Mouse (Mus musculus) ES-E14 (cell line): ENCODE data around the gene Tirap. TPM values are rescaled to one million over a fixed set of nuclear protein-coding genes. Genes with fewer than 3 reads are reported as not detected.

Source experiments
- DNase-seq: peaks from one replicate; pipeline ENCODE4 v3.0.0-alpha.2; 2013; ENCODE audit warnings: low read depth, low spot score
- H3K27ac ChIP-seq: 2 replicates; pipeline ENCODE4 v1.5.1; 2012; ENCODE audit warnings: low read depth, mild to moderate bottlenecking, low read length, moderate library complexity, mixed read lengths; ENCODE audit not compliant: poor library complexity, insufficient read depth, severe bottlenecking
- H3K36me3 ChIP-seq: 2 replicates; pipeline ENCODE4 v1.6.1; 2012; ENCODE audit warnings: mild to moderate bottlenecking, low read length, moderate library complexity, mixed read lengths; ENCODE audit not compliant: control insufficient read depth, poor library complexity, insufficient read depth, severe bottlenecking
- H3K4me1 ChIP-seq, 2 experiments: fragments of 150-350 bp in 1 of 2; sonication (generic) in 1 of 2; 2 replicates each; pipeline ENCODE4 v1.6.1; 2012; ENCODE audit warnings: low read length in 2 of 2, mild to moderate bottlenecking in 1 of 2, mixed read lengths in 1 of 2; ENCODE audit not compliant: control insufficient read depth in 2 of 2, insufficient read depth in 2 of 2, poor library complexity in 1 of 2
- H3K4me3 ChIP-seq, 2 experiments: fragments of 150-350 bp in 1 of 2; sonication (generic) in 1 of 2; 2 replicates each; pipeline ENCODE4 v1.5.1; 2012; ENCODE audit warnings: low read length in 2 of 2, low read depth in 1 of 2, mild to moderate bottlenecking in 1 of 2, mixed read lengths in 1 of 2; ENCODE audit not compliant: insufficient read depth in 1 of 2, poor library complexity in 1 of 2, severe bottlenecking in 1 of 2
- H3K9ac ChIP-seq: 2 replicates; pipeline ENCODE4 v1.6.1; 2012; ENCODE audit warnings: low read depth, mild to moderate bottlenecking, low read length, mixed read lengths; ENCODE audit not compliant: poor library complexity, insufficient read depth, severe bottlenecking
- H3K9me3 ChIP-seq: fragments of 150-350 bp; sonication (generic); 2 replicates; pipeline ENCODE4 v1.6.1; 2012; ENCODE audit warnings: low read depth, mild to moderate bottlenecking, low read length; ENCODE audit not compliant: control insufficient read depth, insufficient read depth
- CHD2 ChIP-seq: IDR thresholded peaks from 2 replicates; pipeline ENCODE4 v1.6.1; 2014; ENCODE audit warnings: mild to moderate bottlenecking, low read depth, low read length, inconsistent platforms
- HCFC1 ChIP-seq: IDR thresholded peaks from 2 replicates; pipeline ENCODE4 v1.6.1; 2012; ENCODE audit warnings: low read length, inconsistent platforms, borderline replicate concordance; ENCODE audit not compliant: insufficient read depth
- MAFK ChIP-seq: IDR thresholded peaks from 2 replicates; pipeline ENCODE4 v1.6.1; 2014; ENCODE audit warnings: mild to moderate bottlenecking, low read depth, low read length, inconsistent platforms; ENCODE audit not compliant: insufficient read depth
- ZC3H11A ChIP-seq: IDR thresholded peaks from 2 replicates; pipeline ENCODE4 v1.6.1; 2012; ENCODE audit warnings: low read depth, mild to moderate bottlenecking, inconsistent platforms, low read length, borderline replicate concordance
- ZNF384 ChIP-seq: IDR thresholded peaks from 2 replicates; pipeline ENCODE4 v1.6.1; 2012; ENCODE audit warnings: low read depth, low read length, inconsistent platforms
- in situ Hi-C, 2 experiments: fragments of 600-800 bp; cut with MboI; formaldehyde crosslinking; loops; one replicate each; pipeline ENCODE4 v1.15.1; 2025; ENCODE audit warnings: low sequenced_read_pairs in 2 of 2, inconsistent platforms in 1 of 2; ENCODE audit not compliant: unreplicated experiment in 2 of 2
- total RNA-seq: library from RNA; depleted of rRNA; stranded (reverse); fragments of 300-350 nt; gene quantifications from 2 replicates; pipeline ENCODE4 v1.2.3, GENCODE M21; 2012

Gene Tirap
- total RNA-seq, 1 experiment, result 6.1 TPM

DNA sequence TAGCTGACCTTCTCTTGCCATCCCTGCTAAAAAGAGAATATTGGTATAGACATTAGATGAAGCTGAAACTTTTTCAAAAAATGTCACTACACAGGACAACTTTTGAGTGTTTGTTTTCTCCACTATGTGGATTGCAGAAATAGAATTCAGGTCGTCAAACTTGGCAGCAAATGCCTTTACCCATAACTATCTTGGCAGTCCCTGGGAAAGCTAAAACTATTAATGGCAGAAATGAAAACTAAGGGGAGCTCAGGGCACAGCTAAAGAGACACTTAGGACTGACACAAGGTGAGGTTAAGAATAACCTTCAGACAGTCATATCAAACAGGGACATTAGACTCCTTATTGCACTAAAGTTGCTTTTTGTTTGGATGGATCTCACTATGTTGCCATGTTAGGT lies 17.9 kb upstream of the Tirap start:
- no peak overlapping the region for H3K9ac ChIP-seq
- H3K4me3 ChIP-seq, result no peak overlapping the region
- no peaks in the 10 kb centered on the region for H3K4me1 ChIP-seq
- no peaks in the 10 kb centered on the region for H3K9me3 ChIP-seq
- no peak for DNase-seq
- in situ Hi-C loops, result no loop called here
- H3K27ac ChIP-seq, result no peak overlapping the region
- H3K36me3 ChIP-seq, result peaks cover 31% of the 10 kb centered on the region
- TF ChIP-seq CHD2 (no peak), ZC3H11A (no peak)

DNA sequence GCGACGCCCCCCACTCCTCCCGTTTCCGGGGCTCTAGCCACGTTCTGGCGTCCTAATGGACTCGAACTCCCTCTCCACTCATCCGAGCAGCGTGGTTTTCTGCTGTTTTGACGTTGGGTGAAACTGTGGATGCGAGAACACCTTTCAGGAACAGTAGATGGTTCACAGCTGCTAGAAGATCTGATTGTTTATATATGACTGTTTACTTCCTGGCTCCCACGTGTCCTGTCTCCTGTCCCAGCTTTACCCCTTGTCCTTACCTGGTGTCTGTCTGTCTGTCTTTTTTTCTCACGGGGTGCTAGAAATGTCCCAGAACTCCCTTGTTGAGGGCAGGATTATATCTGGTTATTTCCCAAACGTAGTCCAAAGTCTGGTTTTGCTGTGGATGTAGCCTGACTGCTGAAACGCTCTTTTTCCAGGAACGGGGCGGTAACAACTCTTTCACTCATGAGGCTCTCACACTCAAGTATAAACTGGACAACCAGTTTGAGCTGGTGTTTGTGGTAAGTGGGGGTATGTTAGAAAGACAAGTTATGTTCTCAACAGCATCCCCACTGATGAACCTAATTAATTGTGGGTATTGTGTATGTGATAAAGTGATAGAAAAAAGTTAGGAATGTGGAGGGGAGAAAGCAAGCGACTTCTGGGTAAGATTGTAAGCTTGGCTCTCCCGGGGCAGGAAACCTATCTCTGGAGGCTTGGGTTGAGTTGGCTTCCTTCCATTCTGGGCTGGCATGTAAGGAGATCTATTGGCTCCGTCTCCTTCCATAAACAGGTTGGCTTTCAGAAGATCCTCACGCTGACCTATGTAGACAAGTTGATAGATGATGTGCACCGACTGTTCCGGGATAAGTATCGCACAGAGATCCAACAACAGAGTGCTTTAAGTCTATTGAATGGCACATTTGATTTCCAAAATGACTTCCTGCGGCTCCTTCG lies 11.8 kb upstream of the Tirap start:
- H3K27ac ChIP-seq, result peak overlapping the region; percentile 54
- DNase-seq, result no peak
- peaks cover 48% of the 10 kb centered on the region for H3K36me3 ChIP-seq
- TF ChIP-seq ZNF384, result no peak
- no peak for TF ChIP-seq ZC3H11A
- no peak for TF ChIP-seq CHD2
- no peak for TF ChIP-seq HCFC1
- no peak for TF ChIP-seq MAFK
- no peaks in the 10 kb centered on the region for H3K9me3 ChIP-seq
- in situ Hi-C loops, result no loop called here
- H3K4me3 ChIP-seq, result peak overlapping the region; percentile 87 to 90
- peak overlapping the region; percentile 93 for H3K9ac ChIP-seq
- peaks cover 4 to 9% of the 10 kb centered on the region in 2 experiments; a peak in 2 of 4 replicates for H3K4me1 ChIP-seq

- H3K4me1 ChIP-seq, result peaks cover 4 to 9% of the 10 kb centered on the region in 2 experiments; a peak in 2 of 4 replicates
- H3K27ac ChIP-seq, result peak within 1 kb of the TSS; percentile 83
- H3K36me3 ChIP-seq, result peaks cover 43% of the 10 kb centered on the region
- DNase-seq, result peak; percentile 98
- H3K9me3 ChIP-seq, result no peaks in the 10 kb centered on the region
- peak within 1 kb of the TSS; percentile 95 for H3K9ac ChIP-seq
- in situ Hi-C loops, result no loop called here
- H3K4me3 ChIP-seq, result peak within 1 kb of the TSS; percentile 88 to 90
- TF ChIP-seq ZNF384 (no peak), HCFC1 (peak; percentile 78), ZC3H11A (no peak), MAFK (no peak), CHD2 (peak; percentile 82; the same call in 1 of the 2 replicates)
These were observed 10.7 kb upstream of the Tirap start, which contains the start of gene Foxred1 for GRCm38 (mm10) chr9:35210542-35211474. Foxred1 (minus strand) TSS chr9:35211055.

DNA sequence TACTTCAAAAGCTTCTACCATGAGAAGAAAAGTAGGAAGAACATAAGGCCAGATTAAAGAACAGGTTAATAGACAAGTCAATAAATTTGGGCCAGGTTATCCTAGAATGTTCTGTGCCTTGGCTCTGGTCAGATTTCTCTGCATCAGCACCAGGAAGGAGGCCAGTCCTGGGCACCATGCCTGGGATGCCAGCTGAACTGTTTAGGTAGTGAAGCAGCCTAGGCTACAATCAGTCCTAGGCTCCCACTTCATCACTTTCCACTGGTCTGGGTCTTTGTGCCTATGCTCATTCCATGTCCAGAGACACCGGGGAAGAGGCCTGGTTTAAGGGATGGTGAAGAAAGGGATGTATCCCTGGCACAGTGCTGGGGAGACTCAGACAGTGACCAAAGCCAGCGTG lies 4.3 kb upstream of the Tirap start:
- in situ Hi-C loops, result no loop called here
- peaks cover 29% of the 10 kb centered on the region for H3K36me3 ChIP-seq
- H3K27ac ChIP-seq, result no peak overlapping the region
- no peaks in the 10 kb centered on the region for H3K9me3 ChIP-seq
- no peak overlapping the region for H3K4me3 ChIP-seq
- H3K4me1 ChIP-seq, result peaks cover 2 to 4% of the 10 kb centered on the region in 2 experiments; a peak in 2 of 4 replicates
- no peak for TF ChIP-seq ZNF384
- TF ChIP-seq ZC3H11A, result no peak
- no peak for TF ChIP-seq MAFK
- TF ChIP-seq HCFC1, result no peak
- TF ChIP-seq CHD2, result no peak
- H3K9ac ChIP-seq, result no peak overlapping the region
- DNase-seq, result no peak
